Comparison of ENCODE assay signal across 8 mouse cellular contexts in genomic region chr1:192078406-192078805, GRCm38 (mm10). TPM values are rescaled to one million over a fixed set of nuclear protein-coding genes. Genes with fewer than 3 reads are reported as not detected.
DNase-seq lines count a peak whose midpoint lies in the region; ATAC-seq and TF ChIP-seq lines count a peak whose summit lies in the region.

No protein-coding gene starts in this region.

- TF ChIP-seq POLR2A in cerebellum, adult 2 months (IDR thresholded peaks at IDR 0.05; ENCODE audit: borderline replicate concordance, insufficient read depth, low read length), result no peak

- H3K4me2 ChIP-seq in hindbrain, postnatal 0 days (ENCODE audit: low read depth, low read length), result no peak overlapping the region
- no peak overlapping the region for H3K4me2 ChIP-seq in hindbrain, embryonic 12.5 days (replicated peaks)
- H3K4me2 ChIP-seq in lung, embryonic 14.5 days, result no peak overlapping the region
- H3K4me2 ChIP-seq in stomach, embryonic 16.5 days (ENCODE audit: low read depth, low read length), result no peak overlapping the region

- no peaks in the 10 kb centered on the region for H3K36me3 ChIP-seq in hindbrain, postnatal 0 days (ENCODE audit: insufficient read depth, low read length)
- H3K36me3 ChIP-seq in hindbrain, embryonic 12.5 days, result no peaks in the 10 kb centered on the region
- no peaks in the 10 kb centered on the region for H3K36me3 ChIP-seq in lung, embryonic 14.5 days (ENCODE audit: insufficient read depth)
- H3K36me3 ChIP-seq in stomach, embryonic 16.5 days (ENCODE audit: control insufficient read depth, insufficient read depth, low read length), result peaks cover 9% of the 10 kb centered on the region; the same call in 1 of the 2 replicates

- TF ChIP-seq CTCF in hindbrain, postnatal 0 days (IDR thresholded peaks at IDR 0.05; ENCODE audit: low read depth), result no peak
- no peak for TF ChIP-seq CTCF in lung, embryonic 14.5 days (IDR thresholded peaks at IDR 0.05; ENCODE audit: low read depth)
- TF ChIP-seq CTCF in cerebellum, adult 2 months (IDR thresholded peaks at IDR 0.05; ENCODE audit: borderline replicate concordance, insufficient read depth, low read depth, low read length), result no peak

- no peaks in the 10 kb centered on the region for H3K9me3 ChIP-seq in hindbrain, postnatal 0 days (ENCODE audit: low read length)
- H3K9me3 ChIP-seq in hindbrain, embryonic 12.5 days (replicated peaks), result no peaks in the 10 kb centered on the region
- peaks cover 11% of the 10 kb centered on the region; the same call in 1 of the 2 replicates for H3K9me3 ChIP-seq in lung, embryonic 14.5 days (ENCODE audit: low read depth, low read length)
- peaks cover 12% of the 10 kb centered on the region for H3K9me3 ChIP-seq in stomach, embryonic 16.5 days (replicated peaks; ENCODE audit: control insufficient read depth, low read length)

- no peaks in the 10 kb centered on the region for H3K27me3 ChIP-seq in hindbrain, postnatal 0 days (ENCODE audit: insufficient read depth, low read length)
- no peaks in the 10 kb centered on the region for H3K27me3 ChIP-seq in hindbrain, embryonic 12.5 days
- H3K27me3 ChIP-seq in lung, embryonic 14.5 days (ENCODE audit: insufficient read depth, low read length), result no peaks in the 10 kb centered on the region
- no peaks in the 10 kb centered on the region for H3K27me3 ChIP-seq in stomach, embryonic 16.5 days (ENCODE audit: control insufficient read depth, insufficient read depth, low read length)
- H3K27me3 ChIP-seq in cerebellum, adult 2 months (ENCODE audit: control insufficient read depth, insufficient read depth, low read length), result no peaks in the 10 kb centered on the region

- H3K4me3 ChIP-seq in hindbrain, postnatal 0 days (ENCODE audit: low read length), result no peak overlapping the region
- no peak overlapping the region for H3K4me3 ChIP-seq in hindbrain, embryonic 12.5 days
- no peak overlapping the region for H3K4me3 ChIP-seq in lung, embryonic 14.5 days (ENCODE audit: low read depth, low read length)
- H3K4me3 ChIP-seq in stomach, embryonic 16.5 days (replicated peaks; ENCODE audit: low read length), result no peak overlapping the region
- no peak overlapping the region for H3K4me3 ChIP-seq in cerebellum, adult 2 months (replicated peaks; ENCODE audit: insufficient read depth, low read depth, low read length)

- H3K4me1 ChIP-seq in hindbrain, postnatal 0 days (ENCODE audit: insufficient read depth, low read length), result no peaks in the 10 kb centered on the region
- H3K4me1 ChIP-seq in hindbrain, embryonic 12.5 days, result no peaks in the 10 kb centered on the region
- peaks cover 30% of the 10 kb centered on the region for H3K4me1 ChIP-seq in lung, embryonic 14.5 days (ENCODE audit: insufficient read depth)
- peaks cover 25% of the 10 kb centered on the region for H3K4me1 ChIP-seq in stomach, embryonic 16.5 days (ENCODE audit: control insufficient read depth, insufficient read depth, low read length)
- no peaks in the 10 kb centered on the region for H3K4me1 ChIP-seq in cerebellum, adult 2 months (ENCODE audit: control insufficient read depth, insufficient read depth, low read length)

- no peak overlapping the region for H3K9ac ChIP-seq in hindbrain, postnatal 0 days (replicated peaks; ENCODE audit: low read length)
- no peak overlapping the region for H3K9ac ChIP-seq in hindbrain, embryonic 12.5 days
- no peak overlapping the region for H3K9ac ChIP-seq in lung, embryonic 14.5 days
- no peak overlapping the region for H3K9ac ChIP-seq in stomach, embryonic 16.5 days (ENCODE audit: low read length)

- DNase-seq in hindbrain, postnatal 0 days (ENCODE audit: low spot score), result no peak
- DNase-seq in brain, adult 2 months (ENCODE audit: low read depth, low spot score), result peak; percentile 52
- DNase-seq in heart, postnatal 4 days, result peak; percentile 67
- DNase-seq in lung, embryonic 14.5 days, result peak; percentile 82
- no peak for DNase-seq in cerebellum, adult 2 months
- no peak for DNase-seq in layer of hippocampus, postnatal 36 days

- no peak for ATAC-seq in hindbrain, postnatal 0 days
- no peak for ATAC-seq in hindbrain, embryonic 12.5 days (ENCODE audit: low FRiP score)
- ATAC-seq in lung, embryonic 14.5 days (ENCODE audit: insufficient read depth), result peak; percentile 59
- ATAC-seq in stomach, embryonic 16.5 days (ENCODE audit: insufficient read depth, low FRiP score), result 0 out of 2 replicates have a peak, but pooled peaks have one; percentile 36

- H3K27ac ChIP-seq in hindbrain, postnatal 0 days, result 0 out of 2 replicates have a peak overlapping the region, but pooled peaks have one; percentile 20
- H3K27ac ChIP-seq in hindbrain, embryonic 12.5 days, result no peak overlapping the region
- peak overlapping the region; percentile 77 for H3K27ac ChIP-seq in lung, embryonic 14.5 days (ENCODE audit: low read depth)
- peak overlapping the region; percentile 42 for H3K27ac ChIP-seq in stomach, embryonic 16.5 days (ENCODE audit: low read length)
- no peak overlapping the region for H3K27ac ChIP-seq in cerebellum, adult 2 months (ENCODE audit: insufficient read depth, low read length)

- WGBS in hindbrain, postnatal 0 days, result 55% methylated on average over 3 of the region's 3 CpGs
- WGBS in hindbrain, embryonic 12.5 days, result 55% methylated on average over 3 of the region's 3 CpGs
- 38% methylated on average over 3 of the region's 3 CpGs for WGBS in lung, embryonic 14.5 days
- 40% methylated on average over 3 of the region's 3 CpGs for WGBS in stomach, embryonic 16.5 days
- 61% methylated on average over 3 of the region's 3 CpGs for WGBS in cerebellum, adult 2 months

RNA-seq across cellular contexts. Expression of gene Traf5, which starts 14.0 kb away (rescaled TPM):
- total RNA-seq in hindbrain, postnatal 0 days (2014; rRNA removed), result 0.58 and 7.3 TPM in 2 replicates
- 1.4 and 2.0 TPM in 2 replicates for polyA plus RNA-seq in hindbrain, postnatal 0 days (2015; fragmentation: Nextera tagmentation; extraction: Ambion mirVana)
- polyA plus RNA-seq in hindbrain, embryonic 12.5 days (2016; fragmentation: Nextera tagmentation; extraction: Ambion mirVana), result 4.1 and 5.3 TPM in 2 replicates
- 10 to 100 TPM; 15.0 to 22.4 TPM for total RNA-seq in heart, postnatal 4 days (2021)
- 20.1 and 22.8 TPM in 2 replicates for polyA plus RNA-seq in lung, embryonic 14.5 days (2014; fragmentation: Nextera tagmentation; extraction: Ambion mirVana)
- polyA plus RNA-seq in stomach, embryonic 16.5 days (2015; fragmentation: Nextera tagmentation; extraction: Ambion mirVana), result 31.5 and 35.6 TPM in 2 replicates
- polyA plus RNA-seq in cerebellum, adult 2 months (2012; rRNA removed), result 3.6 and 3.8 TPM in 2 replicates
- total RNA-seq in layer of hippocampus, postnatal 36 days (2021), result 1 to 10 TPM; 2.5 to 2.8 TPM

RNA-seq across cellular contexts. Expression of gene Rcor3, which starts 59.5 kb away (rescaled TPM):
- 24.2 and 31.2 TPM in 2 replicates for total RNA-seq in hindbrain, postnatal 0 days (2014; rRNA removed)
- 50.0 and 51.3 TPM in 2 replicates for polyA plus RNA-seq in hindbrain, postnatal 0 days (2015; fragmentation: Nextera tagmentation; extraction: Ambion mirVana)
- 28.3 and 32.6 TPM in 2 replicates for polyA plus RNA-seq in hindbrain, embryonic 12.5 days (2016; fragmentation: Nextera tagmentation; extraction: Ambion mirVana)
- 10 to 100 TPM; 43.7 to 48.1 TPM for total RNA-seq in heart, postnatal 4 days (2021)
- 29.5 and 31.0 TPM in 2 replicates for polyA plus RNA-seq in lung, embryonic 14.5 days (2014; fragmentation: Nextera tagmentation; extraction: Ambion mirVana)
- 23.4 and 26.4 TPM in 2 replicates for polyA plus RNA-seq in stomach, embryonic 16.5 days (2015; fragmentation: Nextera tagmentation; extraction: Ambion mirVana)
- polyA plus RNA-seq in cerebellum, adult 2 months (2012; rRNA removed), result 38.7 and 38.9 TPM in 2 replicates
- total RNA-seq in layer of hippocampus, postnatal 36 days (2021), result 10 to 100 TPM; 46.1 to 52.7 TPM

Comparison
In these comparisons a context has a peak if more than half of its experiments do, and no peak if none do; other contexts are left out.
1. H3K27ac ChIP-seq: peak in hindbrain, postnatal 0 days (single experiment), lung, embryonic 14.5 days (single experiment) and stomach, embryonic 16.5 days (single experiment); none in hindbrain, embryonic 12.5 days (single experiment) and cerebellum, adult 2 months (single experiment).
2. ATAC-seq: peak in lung, embryonic 14.5 days (single experiment) and stomach, embryonic 16.5 days (single experiment); none in hindbrain, postnatal 0 days (single experiment) and hindbrain, embryonic 12.5 days (single experiment).
3. DNase-seq: peak in brain, adult 2 months (single experiment), heart, postnatal 4 days (single experiment) and lung, embryonic 14.5 days (single experiment); none in hindbrain, postnatal 0 days (single experiment), cerebellum, adult 2 months (0 of 2) and layer of hippocampus, postnatal 36 days (0 of 2).